Mouse (Mus musculus) right cerebral cortex, postnatal 36 days (tissue): ENCODE measurements at regions not wholly inside any gene's neighbourhood (a gene's known extent, or its start where the extent isn't known, plus 50 kb on each side); places are given as distances from the start of the nearest gene placed in this dataset.
A peak's percentile ranks its signal among the peaks of the same experiment; 100 is the strongest.

Experiments used
- DNase-seq, 2 experiments: peaks; one replicate each; pipeline ENCODE4 v3.0.0; 2022; ENCODE audit warnings: low spot score in 2 of 2, mixed read lengths in 1 of 2

DNA sequence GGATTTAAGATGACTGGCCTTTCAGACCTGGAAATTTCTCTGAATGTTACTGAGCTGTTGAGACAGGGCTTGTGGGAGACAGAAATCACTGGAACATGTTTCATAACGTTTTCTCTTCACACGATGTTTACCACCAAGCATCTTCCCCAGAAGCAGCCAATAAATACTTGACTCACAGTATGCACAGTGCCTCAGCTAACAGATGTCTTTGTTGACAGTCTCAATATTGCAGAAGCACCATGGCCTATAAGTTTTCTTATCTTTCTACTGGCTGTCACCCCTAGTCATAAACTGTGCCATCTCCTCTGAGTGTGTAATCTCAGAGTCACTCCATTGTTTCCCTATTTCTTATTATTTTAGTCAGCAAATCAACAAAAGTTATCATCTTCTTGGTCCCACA is 187.9 kb upstream of the Gm38303 start:
- DNase-seq, result no peak

DNA sequence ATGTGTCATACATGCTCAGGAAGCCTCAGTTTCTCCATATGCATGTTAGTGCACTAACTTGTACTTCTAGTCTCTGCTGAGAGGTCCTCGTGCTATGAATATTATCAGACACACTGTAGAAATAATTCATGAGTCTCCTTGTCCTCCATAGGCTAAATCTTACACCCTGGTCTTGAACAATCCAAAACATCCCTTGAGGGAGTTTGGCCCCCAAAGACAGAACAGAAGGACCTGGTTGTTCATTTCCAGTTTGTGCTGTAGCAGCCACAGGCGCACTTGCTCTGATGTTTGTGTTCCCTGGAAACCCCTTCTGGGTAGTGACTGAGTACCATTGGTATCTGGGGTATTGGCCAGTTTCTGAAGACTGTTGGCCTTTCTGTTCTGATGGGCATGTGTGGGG is 176.7 kb upstream of the Gm38303 start:
- no peak for DNase-seq

DNA sequence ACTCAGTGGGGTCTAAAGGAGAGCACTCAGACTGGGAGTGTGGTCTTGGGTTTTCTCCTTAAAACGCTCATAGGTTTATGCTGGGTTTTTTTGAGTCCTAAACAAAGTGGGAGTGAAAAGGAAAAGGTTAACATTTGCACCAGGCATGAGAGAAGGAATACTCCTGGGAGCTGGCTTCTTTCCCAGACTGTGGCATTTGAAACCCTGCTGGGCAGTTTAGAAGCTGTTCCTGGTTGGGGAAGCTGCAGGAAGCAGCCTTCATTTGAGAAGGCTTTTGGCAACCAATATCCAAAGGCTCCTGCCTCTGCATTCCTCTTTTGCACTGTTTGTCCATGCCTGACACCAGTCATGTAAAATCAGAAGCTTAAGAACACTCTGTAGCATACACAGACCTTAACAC is 175.9 kb upstream of the Gm38303 start:
- DNase-seq, result peak in 1 of 2 experiments; percentile 9
